Mouse (Mus musculus): ENCODE results near the gene Bad. TPM values are rescaled to one million over a fixed set of nuclear protein-coding genes. Genes with fewer than 3 reads are reported as not detected.

Bad gene
- total RNA-seq, 2 experiments from 2014 or later, result 21.1 to 22.4 TPM

Small RNAs within 50 kb of the gene (microRNA-seq; reads per million reads assigned to microRNA genes)
- 4.9 to 9.9 reads per million in 2 experiments for gene Mir6990

Other genes with a start within 250 kb of the Bad start
- gene Rps6ka4, start 101.2 kb upstream of the Bad start, total RNA-seq (2021), result 10 to 100 TPM; 17.0 to 17.3 TPM
- 1 to 10 TPM in 1 of 2 experiments, under 1 TPM in 1; 0.79 to 2.2 TPM for gene Ccdc88b, start 83.7 kb upstream of the Bad start, total RNA-seq (2021)
- gene Trmt112, start 32.2 kb upstream of the Bad start, total RNA-seq (2021), result 10 to 100 TPM; 37.7 to 39.3 TPM
- 100 to 1,000 TPM; 763 to 838 TPM for gene Prdx5, start 31.8 kb upstream of the Bad start, total RNA-seq (2021)
- 100 to 1,000 TPM; 150 to 178 TPM for gene Esrra, start 20.0 kb upstream of the Bad start, total RNA-seq (2021)
- not detected for gene Catsperz, start 16.5 kb upstream of the Bad start, total RNA-seq (2021)
- not detected for gene Kcnk4, start 7.3 kb upstream of the Bad start, total RNA-seq (2021)
- 10 to 100 TPM; 32.4 to 33.0 TPM for gene Gpr137, start 619 bp downstream of the Bad start, total RNA-seq (2021)
- gene Ppp1r14b, start 33.1 kb downstream of the Bad start, total RNA-seq (2021), result 10 to 100 TPM; 78.3 to 95.2 TPM
- 10 to 100 TPM; 14.7 TPM for gene Plcb3, start 34.6 kb downstream of the Bad start, total RNA-seq (2021)
- gene Fkbp2, start 38.6 kb downstream of the Bad start, total RNA-seq (2021), result 10 to 100 TPM; 18.9 to 19.1 TPM
- 100 to 1,000 TPM; 462 to 481 TPM for gene Vegfb, start 45.8 kb downstream of the Bad start, total RNA-seq (2021)
- 10 to 100 TPM; 54.6 to 55.1 TPM for gene Dnajc4, start 50.7 kb downstream of the Bad start, total RNA-seq (2021)
- 10 to 100 TPM; 23.7 to 25.4 TPM for gene Nudt22, start 54.3 kb downstream of the Bad start, total RNA-seq (2021)
- 10 to 100 TPM; 22.4 to 26.4 TPM for gene Trpt1, start 54.3 kb downstream of the Bad start, total RNA-seq (2021)
- 1 to 10 TPM; 4.4 to 6.0 TPM for gene Fermt3, start 77.6 kb downstream of the Bad start, total RNA-seq (2021)
- 100 to 1,000 TPM; 137 to 160 TPM for gene Stip1, start 98.1 kb downstream of the Bad start, total RNA-seq (2021)
- gene Macrod1, start 114.9 kb downstream of the Bad start, total RNA-seq (2021), result 100 to 1,000 TPM; 303 to 332 TPM
- gene Flrt1, start 163.9 kb downstream of the Bad start, total RNA-seq (2021), result 1 to 10 TPM in 1 of 2 experiments, under 1 TPM in 1; 0.82 to 1.4 TPM

Data from heart, adult 18-20 months (tissue).